Mouse (Mus musculus): ENCODE data around the gene D430041D05Rik.

DNA sequence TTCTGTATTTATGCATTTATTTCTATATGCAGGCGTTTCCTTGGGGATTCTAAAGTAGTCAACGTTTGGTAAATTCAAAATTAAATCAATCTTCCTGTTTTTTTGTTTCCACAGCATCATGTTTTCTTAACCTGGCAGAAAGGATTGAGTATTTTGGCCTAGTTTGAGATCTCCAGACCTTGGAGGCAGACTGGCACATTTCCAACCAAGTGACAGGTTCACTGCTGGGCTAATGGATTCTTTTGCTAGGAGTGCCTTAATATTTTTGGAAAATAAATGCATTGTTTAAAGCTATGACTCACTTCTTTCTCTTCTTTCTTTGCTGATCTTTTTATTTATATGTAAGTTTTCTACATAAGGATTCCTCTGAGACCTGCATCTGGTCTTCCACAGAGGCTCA, 222.0 kb downstream of the D430041D05Rik start:
- TF ChIP-seq CTCF (IDR thresholded peaks at IDR 0.05; ENCODE audit: insufficient read depth, low read length) (no peak), POLR2A (IDR thresholded peaks at IDR 0.05; ENCODE audit: borderline replicate concordance, extremely low read depth, low read depth, low read length) (no peak)

Measured in lung, adult 2 months (tissue).